Mouse (Mus musculus): Measurements from ENCODE around the gene Fam163a.

Gene Fam163a

GRCm38 (mm10) chr1:156202661-156203060 lies 2.2 kb downstream of the Fam163a start:
- ATAC-seq (ENCODE audit: low TSS enrichment): no peak

GRCm38 (mm10) chr1:156201069-156201468 lies 3.8 kb downstream of the Fam163a start:
- no peak for ATAC-seq (ENCODE audit: low TSS enrichment)

- no peak for ATAC-seq (ENCODE audit: low TSS enrichment)
These were observed 7.2 kb downstream of the Fam163a start for GRCm38 (mm10) chr1:156197588-156197987.

- no peak for ATAC-seq (ENCODE audit: low TSS enrichment)
These were observed 11.5 kb downstream of the Fam163a start for GRCm38 (mm10) chr1:156193292-156193691.

DNA sequence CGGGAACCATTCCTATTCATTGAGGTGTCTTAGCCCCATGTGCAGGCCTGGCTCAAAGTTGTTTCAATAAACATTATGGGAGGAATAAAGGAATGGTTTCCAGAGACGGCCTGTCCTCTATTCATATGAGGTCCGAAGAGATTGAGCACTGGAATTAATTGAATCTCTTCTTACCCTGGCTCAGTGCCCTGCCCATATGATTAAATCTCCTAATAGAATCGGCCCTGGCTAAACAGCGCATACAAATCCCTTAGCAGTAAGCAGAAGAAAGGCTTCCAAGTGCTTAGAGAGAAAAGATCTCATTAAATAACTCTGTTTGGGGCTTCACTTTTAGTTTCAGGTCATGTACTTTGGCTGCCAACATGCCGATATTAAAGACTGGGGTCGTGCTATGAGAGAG lies 12.0 kb downstream of the Fam163a start:
- ATAC-seq (ENCODE audit: low TSS enrichment): no peak

DNA sequence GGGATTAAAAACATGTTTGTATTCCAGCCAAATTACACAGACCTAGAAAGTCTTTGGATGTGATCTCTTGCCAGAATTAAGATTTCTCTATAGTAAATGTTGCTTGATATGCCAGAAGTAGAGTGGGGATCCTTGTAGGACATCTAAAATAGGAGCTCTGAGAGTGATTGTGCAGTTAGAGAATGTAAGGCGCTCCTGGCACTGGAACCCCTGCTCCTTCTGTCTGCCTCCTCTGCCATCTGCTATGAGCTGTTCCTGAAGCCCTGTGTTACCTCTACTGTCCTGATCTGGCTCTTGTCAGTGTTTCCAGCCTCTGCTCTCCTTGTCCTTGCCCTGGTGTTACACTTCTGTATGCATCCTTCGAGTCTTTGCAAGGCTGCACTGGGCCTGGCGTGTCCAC lies 18.2 kb downstream of the Fam163a start:
- ATAC-seq (ENCODE audit: low TSS enrichment): peak; percentile 86

GRCm38 (mm10) chr1:156184158-156184571 lies 20.7 kb downstream of the Fam163a start:
- ATAC-seq (ENCODE audit: low TSS enrichment): no peak

DNA sequence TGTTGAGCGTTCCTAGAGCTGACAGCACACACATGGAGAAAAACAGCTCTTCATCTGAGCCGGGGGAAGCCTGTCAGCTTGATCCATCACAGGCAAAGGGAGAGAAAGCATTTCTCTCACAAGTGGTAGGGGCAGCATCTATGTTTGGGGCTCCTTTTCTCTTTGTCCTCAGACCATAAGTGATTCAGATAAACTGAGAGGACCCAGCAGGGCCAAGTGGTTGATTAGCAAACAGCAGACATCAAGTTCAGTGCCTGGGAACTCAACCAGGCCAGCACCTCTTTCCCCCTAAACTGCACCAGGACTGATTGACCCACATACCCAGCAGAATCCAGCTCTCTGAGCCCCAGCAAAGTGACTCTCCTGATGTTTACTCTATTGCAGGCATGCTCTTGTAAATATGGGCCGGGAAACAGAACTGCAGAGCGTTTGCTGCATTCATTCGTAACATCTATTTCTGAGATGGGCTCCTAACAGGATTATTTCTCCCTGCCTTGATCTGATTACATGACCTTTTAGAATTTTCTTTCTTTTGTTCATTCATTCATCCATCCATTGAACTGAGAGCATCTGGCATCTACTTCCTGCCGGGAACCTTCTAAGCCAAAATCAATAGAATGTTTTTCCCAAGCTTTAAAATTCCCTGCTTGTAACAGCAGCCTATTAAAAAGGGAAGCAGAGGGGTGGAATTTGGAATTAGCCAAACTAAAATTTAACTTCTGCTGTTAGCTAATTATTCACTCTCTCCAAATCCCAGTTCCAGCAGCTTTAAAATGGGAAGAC lies 21.5 kb downstream of the Fam163a start:
- ATAC-seq (ENCODE audit: low TSS enrichment): no peak

DNA sequence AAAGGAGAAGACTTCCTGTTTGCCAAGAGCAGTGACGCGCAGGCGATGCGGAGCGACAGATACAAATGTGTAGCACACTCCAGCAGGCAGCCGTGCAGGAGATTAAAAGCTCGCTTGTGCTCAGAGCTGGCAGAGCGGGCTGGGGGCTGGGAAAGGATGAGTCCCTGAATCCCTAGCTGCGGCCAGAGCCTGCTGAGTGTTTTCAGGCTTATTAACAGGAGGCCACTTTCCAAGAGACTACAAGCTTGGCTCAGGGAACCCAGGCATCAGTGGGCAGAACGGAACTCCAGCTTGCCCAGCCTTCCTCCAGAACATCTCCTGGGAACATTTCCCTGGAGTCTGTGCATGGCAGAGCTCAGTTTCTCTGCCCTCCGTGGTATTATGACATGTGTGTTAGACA lies 25.0 kb downstream of the Fam163a start:
- ATAC-seq (ENCODE audit: low TSS enrichment): peak; percentile 84

DNA sequence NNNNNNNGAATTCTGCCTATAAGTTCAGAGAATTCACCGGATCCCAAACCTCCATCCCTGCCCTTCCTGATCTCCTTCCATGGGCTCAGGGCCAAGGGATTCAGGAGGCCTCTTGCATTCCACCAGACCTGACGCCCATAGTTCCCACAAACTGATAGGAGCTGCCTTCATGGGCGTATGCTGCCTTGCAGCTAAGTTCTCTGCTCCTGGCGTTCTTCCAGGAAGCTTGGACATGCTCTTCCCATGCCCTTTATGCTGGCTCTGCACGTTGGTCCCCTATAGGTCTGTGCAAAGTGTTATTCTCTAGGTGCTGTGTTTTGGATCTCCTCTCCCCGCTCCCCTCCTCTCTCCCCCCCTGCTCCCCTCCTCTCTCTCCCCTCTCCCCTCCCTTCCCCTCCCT lies 36.1 kb downstream of the Fam163a start:
- ATAC-seq (ENCODE audit: low TSS enrichment): no peak

DNA sequence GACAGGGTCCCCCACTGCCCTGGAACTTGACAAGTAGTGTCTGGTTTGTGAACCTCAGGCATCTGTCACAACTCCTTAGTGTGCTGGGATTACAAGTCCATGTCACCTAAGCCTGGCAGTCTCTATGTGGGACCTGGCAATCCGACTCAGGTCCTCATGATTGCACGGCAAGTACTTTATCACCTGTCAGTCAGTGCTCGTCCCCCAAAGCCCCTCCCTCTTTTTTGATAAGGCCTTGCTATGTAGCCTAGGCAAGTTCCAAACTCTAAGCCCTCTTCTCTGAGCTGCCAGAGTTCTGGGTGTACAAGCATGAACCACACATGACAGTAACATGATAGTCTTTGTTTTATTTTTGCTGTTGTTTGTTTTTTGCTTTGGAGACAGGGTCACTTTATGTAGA lies 88.1 kb downstream of the Fam163a start:
- no peak for ATAC-seq (ENCODE audit: low TSS enrichment)

DNA sequence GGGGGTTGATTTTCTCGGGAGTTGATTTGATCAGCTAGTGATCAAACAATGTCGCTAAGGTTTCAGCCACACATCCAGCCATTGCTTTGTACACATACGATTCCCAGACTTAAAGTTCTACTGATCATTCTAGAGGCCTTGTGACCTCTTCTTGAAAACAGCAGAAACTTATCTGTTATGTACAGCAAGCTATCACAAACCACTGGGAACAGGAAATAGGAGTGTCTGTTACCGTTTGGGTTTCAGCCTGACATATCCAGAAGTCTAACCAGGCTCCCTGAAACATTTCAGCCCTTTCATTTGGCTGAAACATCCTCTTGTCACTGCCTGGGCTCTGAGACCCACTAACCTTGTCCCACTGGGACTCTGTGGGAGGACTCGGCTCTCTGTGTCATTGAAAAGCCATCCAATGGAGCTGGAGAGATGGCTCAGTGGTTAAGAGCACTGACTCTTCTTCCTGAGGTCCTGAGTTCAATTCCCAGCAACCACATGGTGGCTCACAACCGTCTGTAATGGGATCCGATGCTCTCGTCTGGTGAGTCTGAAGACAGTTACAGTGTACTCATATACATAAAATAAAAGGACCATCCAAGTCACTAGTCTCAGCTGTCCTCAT lies 90.8 kb downstream of the Fam163a start:
- no peak for ATAC-seq (ENCODE audit: low TSS enrichment)

DNA sequence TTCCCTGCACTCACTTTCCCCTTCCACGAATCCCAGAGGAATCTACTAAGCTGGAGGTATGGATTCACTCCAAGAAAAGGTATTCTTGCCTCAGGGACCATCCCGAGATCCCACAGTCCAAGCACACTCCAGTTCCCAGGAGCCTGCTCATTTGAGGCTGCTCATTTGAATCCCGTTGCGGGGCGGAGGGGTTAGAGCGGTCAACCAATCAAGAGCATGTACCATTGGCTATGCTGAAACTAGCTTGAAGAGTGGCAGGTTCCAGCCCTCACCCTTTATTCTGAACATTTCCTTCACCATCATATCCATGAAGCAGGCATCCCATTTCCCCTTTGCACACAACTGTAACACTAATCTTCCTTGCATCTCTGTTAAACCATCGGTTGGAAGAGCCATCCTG lies 92.7 kb downstream of the Fam163a start:
- no peak for ATAC-seq (ENCODE audit: low TSS enrichment)

- ATAC-seq (ENCODE audit: low TSS enrichment): no peak
These were observed 93.1 kb downstream of the Fam163a start for GRCm38 (mm10) chr1:156111728-156112127.

GRCm38 (mm10) chr1:156111090-156111489 lies 93.7 kb downstream of the Fam163a start:
- ATAC-seq (ENCODE audit: low TSS enrichment): no peak

DNA sequence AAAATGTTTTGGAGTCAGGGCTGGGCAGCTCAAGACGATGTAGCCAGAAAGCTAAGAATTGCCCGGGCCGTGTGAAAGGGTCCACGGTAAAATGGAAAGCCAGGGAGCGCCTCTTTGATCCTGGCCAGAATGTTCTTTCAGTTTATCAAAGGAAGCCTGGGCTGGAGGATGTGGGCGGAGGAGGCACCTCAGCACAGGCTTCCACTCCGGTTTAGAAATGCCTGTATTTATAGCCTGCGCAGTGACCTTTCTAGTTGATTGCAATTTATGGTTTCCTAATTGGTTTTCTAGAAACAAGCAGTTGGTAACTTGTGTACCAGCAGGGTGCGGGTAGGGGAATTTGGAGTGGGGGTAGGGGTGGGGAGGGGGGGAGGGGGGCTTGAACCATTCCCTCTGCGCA lies 96.4 kb downstream of the Fam163a start:
- ATAC-seq (ENCODE audit: low TSS enrichment): no peak

DNA sequence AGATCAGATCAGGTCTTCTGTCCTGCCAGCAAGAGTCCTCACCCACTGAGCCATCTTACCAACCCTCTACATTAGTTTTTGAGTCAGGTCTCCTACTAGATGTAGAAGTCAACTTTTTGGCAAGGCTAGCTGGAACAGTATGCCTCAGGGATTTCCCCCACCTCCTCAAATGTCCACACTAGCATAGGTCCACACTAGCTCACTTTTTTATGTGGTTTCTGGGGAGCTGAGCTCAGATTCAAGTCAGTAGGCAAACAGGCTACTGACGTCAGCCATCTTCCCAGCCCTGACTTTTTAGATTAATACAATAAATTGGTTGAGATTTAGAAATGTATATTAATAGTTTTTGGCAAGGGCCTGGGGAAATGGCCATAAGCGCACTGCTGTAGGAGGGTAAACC lies 97.4 kb downstream of the Fam163a start:
- no peak for ATAC-seq (ENCODE audit: low TSS enrichment)

DNA sequence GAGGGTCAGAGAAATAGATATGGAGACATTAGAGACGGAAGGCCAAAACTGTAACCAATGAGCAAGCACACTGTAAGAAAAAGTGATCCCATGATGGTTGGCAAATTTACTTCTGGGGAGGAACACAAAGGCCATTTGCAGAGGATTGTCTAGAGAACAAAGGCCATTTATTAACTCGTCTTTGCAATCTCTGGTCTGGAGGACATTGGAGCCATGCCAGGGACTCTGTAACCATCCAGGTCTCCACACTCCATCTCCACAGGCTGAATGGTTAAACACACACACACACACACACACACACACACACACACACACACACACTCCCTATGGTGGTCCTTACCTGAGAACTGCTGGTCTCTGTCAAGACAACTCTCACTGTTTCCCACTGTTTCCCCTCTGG lies 99.4 kb downstream of the Fam163a start:
- no peak for ATAC-seq (ENCODE audit: low TSS enrichment)

- no peak for ATAC-seq (ENCODE audit: low TSS enrichment)
These were observed 101.1 kb downstream of the Fam163a start for GRCm38 (mm10) chr1:156103763-156104162.

DNA sequence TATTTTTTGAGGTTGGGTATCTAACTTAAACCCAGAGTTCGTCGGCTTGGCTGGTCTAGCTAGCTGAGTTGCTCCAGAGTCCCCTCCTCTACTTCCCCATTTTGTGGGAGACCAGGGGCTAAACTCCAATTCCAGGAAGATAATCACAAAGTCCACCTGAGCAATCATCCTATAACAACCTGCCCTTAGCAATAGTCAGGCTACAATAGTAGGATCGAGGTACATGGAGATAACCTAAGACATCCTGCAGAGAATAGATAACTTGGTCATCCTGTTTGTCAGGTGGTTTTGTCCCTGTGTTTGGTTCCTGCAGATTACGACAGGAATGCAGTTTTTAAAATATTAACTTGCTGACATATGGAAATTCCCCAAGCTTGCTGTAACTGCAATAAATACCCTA lies 113.0 kb downstream of the Fam163a start:
- ATAC-seq (ENCODE audit: low TSS enrichment): no peak

- no peak for ATAC-seq (ENCODE audit: low TSS enrichment)
These were observed 114.8 kb downstream of the Fam163a start for GRCm38 (mm10) chr1:156090042-156090441.

DNA sequence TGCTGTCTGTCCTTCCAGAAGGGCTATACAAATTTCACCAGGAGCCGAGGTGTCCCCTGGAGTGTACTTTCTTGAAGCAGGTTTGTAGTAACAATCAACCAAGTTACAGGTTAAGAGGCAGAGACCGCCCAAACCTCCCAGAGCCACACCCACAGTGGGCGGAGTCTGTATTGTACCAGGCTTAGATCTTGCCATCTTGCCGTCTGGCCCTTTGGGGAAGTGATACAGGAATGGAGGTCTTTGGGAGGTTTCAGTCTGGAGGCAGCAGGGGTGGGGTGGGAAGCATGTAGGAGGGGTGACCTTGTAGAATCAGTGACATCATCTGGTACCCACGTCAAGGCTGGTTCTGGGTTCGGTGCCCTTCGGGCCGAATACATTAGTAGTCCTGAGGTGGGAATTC lies 115.3 kb downstream of the Fam163a start:
- no peak for ATAC-seq (ENCODE audit: low TSS enrichment)

DNA sequence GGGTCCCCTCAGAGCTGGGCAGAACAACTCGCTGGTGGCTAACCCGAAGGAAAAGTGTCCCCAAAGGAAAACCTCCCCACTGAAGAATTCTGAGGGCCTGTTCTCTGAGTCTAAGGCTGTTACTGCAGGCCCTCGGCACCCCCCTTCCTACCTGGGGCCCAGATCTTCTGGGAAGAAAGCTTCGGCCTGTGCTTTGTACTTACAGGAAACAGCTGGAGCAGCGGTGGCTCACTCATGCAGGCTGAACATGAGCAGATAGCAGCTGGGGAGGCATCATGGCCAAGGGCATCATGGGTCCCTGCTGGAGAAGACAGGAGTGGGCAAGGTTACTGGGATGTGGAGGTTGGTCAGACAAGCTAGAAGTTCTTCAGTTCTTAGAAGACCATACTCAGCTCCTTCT lies 117.2 kb downstream of the Fam163a start:
- ATAC-seq (ENCODE audit: low TSS enrichment): no peak

DNA sequence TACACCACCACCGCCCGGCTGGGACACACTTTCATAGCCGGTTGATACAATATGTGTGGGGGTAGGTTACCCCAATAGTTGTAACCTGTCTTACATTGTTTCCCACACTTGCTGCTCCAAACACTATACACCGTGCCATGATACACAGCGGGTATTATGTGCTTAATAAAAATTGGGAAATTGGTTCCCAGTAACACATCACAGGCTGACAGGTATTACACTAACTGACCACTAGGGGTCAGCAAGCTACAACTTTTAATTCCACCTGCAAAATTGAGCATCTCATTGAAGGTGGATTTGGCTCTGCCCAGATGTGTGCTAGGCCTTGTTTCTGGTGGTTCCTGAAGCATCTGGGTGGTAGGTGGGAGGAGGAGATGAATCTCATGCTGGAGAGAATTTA lies 119.1 kb downstream of the Fam163a start:
- ATAC-seq (ENCODE audit: low TSS enrichment): peak; percentile 80

Data from frontal cortex, adult (tissue).